Mouse (Mus musculus): Measurements from ENCODE around the gene Ceacam19. TPM values are rescaled to one million over a fixed set of nuclear protein-coding genes. Genes with fewer than 3 reads are reported as not detected.
"Not testable (repeated sequence)": the region's sequence is repeated elsewhere in the genome, so short reads cannot be mapped to it uniquely, and the experiment has no call there.

Gene Ceacam19
- polyA plus RNA-seq (2016; fragmentation: Nextera tagmentation; extraction: Ambion mirVana): not detected in 2 replicates

- Histone ChIP-seq H3K4me2 (replicated peaks) (no peak within 1 kb of the TSS), H3K36me3 (no peaks in the 10 kb centered on the region), H3K27me3 (no peaks in the 10 kb centered on the region), H3K27ac (no peak within 1 kb of the TSS), H3K4me3 (no peak within 1 kb of the TSS), H3K9ac (no peak within 1 kb of the TSS), H3K9me3 (peaks cover 4% of the 10 kb centered on the region; the same call in 1 of the 2 replicates), H3K4me1 (no peaks in the 10 kb centered on the region)
- no peak for ATAC-seq (ENCODE audit: insufficient number of reproducible peaks, insufficient read depth, low FRiP score, low TSS enrichment)
- 79% methylated on average over 7 of the region's 7 CpGs for WGBS
Measured at GRCm38 (mm10) chr7:19887849-19888248, at the start of gene Ceacam19. Gene Ceacam19 (minus strand): TSS chr7:19887965.

- 81% methylated on average over 11 of the region's 11 CpGs for WGBS
- Histone ChIP-seq H3K27ac (no peak overlapping the region), H3K4me2 (replicated peaks) (no peak overlapping the region), H3K9me3 (no peaks in the 10 kb centered on the region), H3K9ac (no peak overlapping the region), H3K27me3 (0 out of 2 replicates have a peak, but pooled peaks cover 6% of the 10 kb centered on the region), H3K4me3 (no peak overlapping the region), H3K4me1 (peaks cover 4% of the 10 kb centered on the region; the same call in 1 of the 2 replicates), H3K36me3 (no peaks in the 10 kb centered on the region)
- no peak for ATAC-seq (ENCODE audit: insufficient number of reproducible peaks, insufficient read depth, low FRiP score, low TSS enrichment)
Measured at GRCm38 (mm10) chr7:19937229-19937821, 49.6 kb upstream of the Ceacam19 start.

- H3K27me3 ChIP-seq: peaks cover 14% of the 10 kb centered on the region; the same call in 1 of the 2 replicates
- H3K9me3 ChIP-seq: no peaks in the 10 kb centered on the region
- no peak overlapping the region for H3K9ac ChIP-seq
- 81% methylated on average over 6 of the region's 6 CpGs for WGBS
- H3K4me2 ChIP-seq (replicated peaks): no peak overlapping the region
- ATAC-seq (ENCODE audit: insufficient number of reproducible peaks, insufficient read depth, low FRiP score, low TSS enrichment): no peak
- H3K4me1 ChIP-seq: peaks cover 4% of the 10 kb centered on the region; the same call in 1 of the 2 replicates
- no peak overlapping the region for H3K4me3 ChIP-seq
- no peak overlapping the region for H3K27ac ChIP-seq
- no peaks in the 10 kb centered on the region for H3K36me3 ChIP-seq
Measured at GRCm38 (mm10) chr7:19935961-19936360, 48.2 kb upstream of the Ceacam19 start.

- Histone ChIP-seq H3K9ac (no peak overlapping the region), H3K4me1 (peaks cover 4% of the 10 kb centered on the region; the same call in 1 of the 2 replicates), H3K27ac (no peak overlapping the region), H3K27me3 (peaks cover 14% of the 10 kb centered on the region; the same call in 1 of the 2 replicates), H3K4me3 (no peak overlapping the region), H3K9me3 (no peaks in the 10 kb centered on the region), H3K36me3 (no peaks in the 10 kb centered on the region), H3K4me2 (replicated peaks) (no peak overlapping the region)
- WGBS: 79% methylated on average over 20 of the region's 20 CpGs
- ATAC-seq (ENCODE audit: insufficient number of reproducible peaks, insufficient read depth, low FRiP score, low TSS enrichment): no peak
Measured at GRCm38 (mm10) chr7:19935171-19935751, 47.5 kb upstream of the Ceacam19 start.

- Histone ChIP-seq H3K27ac (no peak overlapping the region), H3K4me2 (replicated peaks) (peak overlapping the region; percentile 21; the same call in 1 of the 2 replicates), H3K9ac (no peak overlapping the region), H3K27me3 (peaks cover 14% of the 10 kb centered on the region; the same call in 1 of the 2 replicates), H3K4me3 (no peak overlapping the region), H3K4me1 (peaks cover 4% of the 10 kb centered on the region; the same call in 1 of the 2 replicates), H3K36me3 (no peaks in the 10 kb centered on the region), H3K9me3 (no peaks in the 10 kb centered on the region)
- WGBS: 24% methylated on average over 21 of the region's 21 CpGs
- ATAC-seq (ENCODE audit: insufficient number of reproducible peaks, insufficient read depth, low FRiP score, low TSS enrichment): no peak; the same call in 1 of the 2 replicates
Measured at GRCm38 (mm10) chr7:19932877-19933809, 45.4 kb upstream of the Ceacam19 start.

- Histone ChIP-seq H3K27me3 (peaks cover 14% of the 10 kb centered on the region; the same call in 1 of the 2 replicates), H3K27ac (no peak overlapping the region), H3K36me3 (no peaks in the 10 kb centered on the region), H3K4me3 (no peak overlapping the region), H3K9me3 (no peaks in the 10 kb centered on the region), H3K9ac (no peak overlapping the region), H3K4me1 (peaks cover 4% of the 10 kb centered on the region; the same call in 1 of the 2 replicates), H3K4me2 (replicated peaks) (no peak overlapping the region; the same call in 1 of the 2 replicates)
- ATAC-seq (ENCODE audit: insufficient number of reproducible peaks, insufficient read depth, low FRiP score, low TSS enrichment): no peak
- WGBS: 24% methylated on average over 13 of the region's 13 CpGs
Measured at GRCm38 (mm10) chr7:19932133-19932876, 44.5 kb upstream of the Ceacam19 start.

- H3K9me3 ChIP-seq; H3K36me3 ChIP-seq; H3K27ac ChIP-seq; H3K4me2 ChIP-seq (replicated peaks); H3K4me3 ChIP-seq; H3K4me1 ChIP-seq; ATAC-seq (ENCODE audit: insufficient number of reproducible peaks, insufficient read depth, low FRiP score, low TSS enrichment); H3K9ac ChIP-seq: not testable (repeated sequence)
- 81% methylated on average over 6 of the region's 6 CpGs for WGBS
- H3K27me3 ChIP-seq: peaks cover 14% of the 10 kb centered on the region; the same call in 1 of the 2 replicates
Measured at GRCm38 (mm10) chr7:19930481-19930880, 42.7 kb upstream of the Ceacam19 start.

- Histone ChIP-seq H3K4me1 (peaks cover 4% of the 10 kb centered on the region; the same call in 1 of the 2 replicates), H3K27me3 (peaks cover 14% of the 10 kb centered on the region; the same call in 1 of the 2 replicates), H3K27ac (no peak overlapping the region), H3K4me3 (no peak overlapping the region), H3K9ac (no peak overlapping the region), H3K4me2 (replicated peaks) (no peak overlapping the region), H3K9me3 (no peaks in the 10 kb centered on the region), H3K36me3 (no peaks in the 10 kb centered on the region)
- 63% methylated on average over 5 of the region's 5 CpGs for WGBS
- no peak for ATAC-seq (ENCODE audit: insufficient number of reproducible peaks, insufficient read depth, low FRiP score, low TSS enrichment)
Measured at GRCm38 (mm10) chr7:19928486-19928885, 40.7 kb upstream of the Ceacam19 start.

GRCm38 (mm10) chr7:19926849-19927480, 39.2 kb upstream of the Ceacam19 start:
- no peak overlapping the region for H3K4me2 ChIP-seq (replicated peaks)
- 60% methylated on average over 2 of the region's 2 CpGs for WGBS
- H3K4me3 ChIP-seq: no peak overlapping the region
- H3K9me3 ChIP-seq: no peaks in the 10 kb centered on the region
- no peak overlapping the region for H3K9ac ChIP-seq
- no peaks in the 10 kb centered on the region for H3K36me3 ChIP-seq
- no peak overlapping the region for H3K27ac ChIP-seq
- no peaks in the 10 kb centered on the region for H3K4me1 ChIP-seq
- no peak for ATAC-seq (ENCODE audit: insufficient number of reproducible peaks, insufficient read depth, low FRiP score, low TSS enrichment)
- H3K27me3 ChIP-seq: peaks cover 5% of the 10 kb centered on the region; the same call in 1 of the 2 replicates

- no peaks in the 10 kb centered on the region for H3K36me3 ChIP-seq
- no peaks in the 10 kb centered on the region for H3K27me3 ChIP-seq
- no peak overlapping the region for H3K9ac ChIP-seq
- ATAC-seq (ENCODE audit: insufficient number of reproducible peaks, insufficient read depth, low FRiP score, low TSS enrichment): no peak
- no peak overlapping the region for H3K4me2 ChIP-seq (replicated peaks)
- H3K4me1 ChIP-seq: no peaks in the 10 kb centered on the region
- no peak overlapping the region for H3K27ac ChIP-seq
- H3K4me3 ChIP-seq: no peak overlapping the region
- WGBS: 79% methylated on average over 1 of the region's 1 CpGs
- no peaks in the 10 kb centered on the region for H3K9me3 ChIP-seq
Measured at GRCm38 (mm10) chr7:19925376-19925775, 37.6 kb upstream of the Ceacam19 start.

Measured in embryonic facial prominence, embryonic 12.5 days (tissue).